Mouse (Mus musculus): Measurements from ENCODE around the gene Erg28.

The Erg28 gene

GRCm38 (mm10) chr12:85811676-85812075, 12.7 kb downstream of the Erg28 start:
- DNase-seq: peak; percentile 81

- DNase-seq: no peak
Measured at GRCm38 (mm10) chr12:85810959-85811358, 13.4 kb downstream of the Erg28 start.

- DNase-seq: peak; percentile 87
Measured at GRCm38 (mm10) chr12:85809726-85810125, 14.6 kb downstream of the Erg28 start.

- DNase-seq: peak; percentile 80
Measured at GRCm38 (mm10) chr12:85800031-85800430, 24.3 kb downstream of the Erg28 start.

- peak; percentile 71 for DNase-seq
Measured at GRCm38 (mm10) chr12:85795551-85795950, 28.8 kb downstream of the Erg28 start.

- DNase-seq: peak; percentile 63
Measured at GRCm38 (mm10) chr12:85794094-85794493, 30.3 kb downstream of the Erg28 start.

GRCm38 (mm10) chr12:85792821-85793346, 31.5 kb downstream of the Erg28 start:
- peak; percentile 97 for DNase-seq

GRCm38 (mm10) chr12:85792158-85792557, 32.2 kb downstream of the Erg28 start:
- DNase-seq: no peak

GRCm38 (mm10) chr12:85784916-85785815, 39.2 kb downstream of the Erg28 start:
- peak; percentile 97 for DNase-seq

GRCm38 (mm10) chr12:85781606-85782005, 42.7 kb downstream of the Erg28 start:
- peak; percentile 79 for DNase-seq

GRCm38 (mm10) chr12:85779707-85780106, 44.6 kb downstream of the Erg28 start:
- peak; percentile 53 for DNase-seq

- no peak for DNase-seq
Measured at GRCm38 (mm10) chr12:85778962-85779361, 45.4 kb downstream of the Erg28 start.

- peak; percentile 93 for DNase-seq
Measured at GRCm38 (mm10) chr12:85771356-85771755, 53.0 kb downstream of the Erg28 start.

GRCm38 (mm10) chr12:85767750-85768149, 56.6 kb downstream of the Erg28 start:
- DNase-seq: peak; percentile 91

GRCm38 (mm10) chr12:85766287-85766686, 58.1 kb downstream of the Erg28 start:
- no peak for DNase-seq

Measured in heart, adult 11 months (tissue).